Mouse (Mus musculus): ENCODE measurements around the gene Cldn18. TPM values are rescaled to one million over a fixed set of nuclear protein-coding genes. Genes with fewer than 3 reads are reported as not detected.

The Cldn18 gene
- polyA plus RNA-seq, 1 experiment: not detected

GRCm38 (mm10) chr9:99689796-99690195, 27.3 kb downstream of the Cldn18 start:
- Histone ChIP-seq H3K4me1 (ENCODE audit: control insufficient read depth, insufficient read depth, low read length) (no peaks in the 10 kb centered on the region), H3K4me3 (ENCODE audit: insufficient read depth, low read length) (no peak overlapping the region), H3K27ac (ENCODE audit: insufficient read depth, low read length) (no peak overlapping the region)
- no peak for TF ChIP-seq POLR2A (IDR thresholded peaks at IDR 0.05; ENCODE audit: low read depth, low read length)
- TF ChIP-seq CTCF (IDR thresholded peaks at IDR 0.05; ENCODE audit: borderline replicate concordance, insufficient read depth, low read length): no peak

DNA sequence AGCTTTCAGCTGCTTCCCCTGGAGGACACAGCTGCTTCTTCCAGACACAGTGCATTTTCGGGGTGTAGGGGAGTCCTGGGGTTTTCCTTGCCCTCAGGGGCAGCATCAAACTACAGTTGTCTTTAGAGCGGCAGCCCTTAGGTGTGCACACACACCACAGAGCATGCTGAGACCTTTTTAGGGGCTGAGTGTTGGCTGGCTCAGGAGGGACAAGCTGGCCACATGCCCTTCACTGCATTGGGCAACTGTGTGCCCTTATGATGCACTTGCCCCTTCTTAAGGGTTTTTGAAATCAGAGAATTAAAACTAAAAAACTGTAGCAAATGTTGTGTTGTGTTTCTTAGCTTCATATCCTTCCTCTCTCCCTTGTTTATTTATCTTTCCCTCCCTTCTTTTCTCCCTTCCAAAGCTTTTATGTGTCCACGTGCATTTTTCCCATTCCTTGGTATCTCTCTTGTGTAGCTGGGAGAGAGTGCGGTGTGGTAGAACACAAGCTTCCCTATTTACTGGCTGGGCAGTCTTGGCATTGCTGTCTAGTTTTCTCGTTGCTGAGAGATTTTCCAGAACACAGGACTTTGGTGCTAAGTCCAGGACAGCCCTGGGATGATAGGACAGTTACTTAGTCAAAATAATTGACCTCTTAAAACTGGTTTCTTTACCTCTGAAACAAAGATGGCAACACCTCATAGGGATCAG, 31.4 kb downstream of the Cldn18 start:
- TF ChIP-seq POLR2A (IDR thresholded peaks at IDR 0.05; ENCODE audit: low read depth, low read length) (no peak), CTCF (IDR thresholded peaks at IDR 0.05; ENCODE audit: borderline replicate concordance, insufficient read depth, low read length) (no peak)
- no peaks in the 10 kb centered on the region for H3K4me1 ChIP-seq (ENCODE audit: control insufficient read depth, insufficient read depth, low read length)
- H3K27ac ChIP-seq (ENCODE audit: insufficient read depth, low read length): no peak overlapping the region
- H3K4me3 ChIP-seq (ENCODE audit: insufficient read depth, low read length): no peak overlapping the region

- Histone ChIP-seq H3K4me1 (ENCODE audit: control insufficient read depth, insufficient read depth, low read length) (no peaks in the 10 kb centered on the region), H3K4me3 (ENCODE audit: insufficient read depth, low read length) (no peak overlapping the region), H3K27ac (ENCODE audit: insufficient read depth, low read length) (no peak overlapping the region)
- TF ChIP-seq CTCF (IDR thresholded peaks at IDR 0.05; ENCODE audit: borderline replicate concordance, insufficient read depth, low read length): no peak
- no peak for TF ChIP-seq POLR2A (IDR thresholded peaks at IDR 0.05; ENCODE audit: low read depth, low read length)
These were observed 32.0 kb downstream of the Cldn18 start for GRCm38 (mm10) chr9:99685061-99685521.

DNA sequence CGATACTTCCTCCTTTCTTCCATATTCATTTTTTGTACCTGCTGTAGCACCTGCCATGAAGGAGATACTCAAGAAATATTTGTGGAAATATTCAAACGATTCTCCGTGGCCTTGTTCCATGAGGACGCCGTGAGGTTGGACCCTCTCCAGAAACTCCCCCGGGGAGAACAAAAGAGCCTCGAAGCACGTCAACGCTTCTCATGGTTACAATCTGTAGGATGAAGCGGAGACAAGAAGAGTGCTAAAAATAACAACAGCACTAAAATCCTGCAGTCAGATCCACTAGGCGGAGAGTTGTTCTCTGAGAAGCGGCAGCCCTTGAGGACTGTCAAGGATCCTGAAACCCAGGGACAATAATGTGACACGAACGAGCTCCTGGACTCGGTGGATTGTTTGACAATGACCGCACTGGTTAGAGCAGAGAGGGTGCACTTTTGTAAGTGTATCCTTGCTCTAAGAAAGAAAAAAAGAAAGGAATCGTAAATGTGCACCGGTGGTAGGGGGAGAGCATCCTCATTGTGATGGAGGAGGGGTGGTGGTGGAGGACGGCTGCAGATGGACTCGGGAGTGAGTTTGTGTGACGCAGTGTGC, 35.0 kb downstream of the Cldn18 start:
- Histone ChIP-seq H3K4me1 (ENCODE audit: control insufficient read depth, insufficient read depth, low read length) (no peaks in the 10 kb centered on the region), H3K27ac (ENCODE audit: insufficient read depth, low read length) (no peak overlapping the region), H3K4me3 (ENCODE audit: insufficient read depth, low read length) (no peak overlapping the region)
- TF ChIP-seq POLR2A (IDR thresholded peaks at IDR 0.05; ENCODE audit: low read depth, low read length) (no peak), CTCF (IDR thresholded peaks at IDR 0.05; ENCODE audit: borderline replicate concordance, insufficient read depth, low read length) (no peak)

- TF ChIP-seq POLR2A (IDR thresholded peaks at IDR 0.05; ENCODE audit: low read depth, low read length): no peak
- no peak for TF ChIP-seq CTCF (IDR thresholded peaks at IDR 0.05; ENCODE audit: borderline replicate concordance, insufficient read depth, low read length)
- Histone ChIP-seq H3K27ac (ENCODE audit: insufficient read depth, low read length) (no peak overlapping the region), H3K4me1 (ENCODE audit: control insufficient read depth, insufficient read depth, low read length) (no peaks in the 10 kb centered on the region), H3K4me3 (ENCODE audit: insufficient read depth, low read length) (no peak overlapping the region)
These were observed 41.4 kb downstream of the Cldn18 start for GRCm38 (mm10) chr9:99675714-99676113.

DNA sequence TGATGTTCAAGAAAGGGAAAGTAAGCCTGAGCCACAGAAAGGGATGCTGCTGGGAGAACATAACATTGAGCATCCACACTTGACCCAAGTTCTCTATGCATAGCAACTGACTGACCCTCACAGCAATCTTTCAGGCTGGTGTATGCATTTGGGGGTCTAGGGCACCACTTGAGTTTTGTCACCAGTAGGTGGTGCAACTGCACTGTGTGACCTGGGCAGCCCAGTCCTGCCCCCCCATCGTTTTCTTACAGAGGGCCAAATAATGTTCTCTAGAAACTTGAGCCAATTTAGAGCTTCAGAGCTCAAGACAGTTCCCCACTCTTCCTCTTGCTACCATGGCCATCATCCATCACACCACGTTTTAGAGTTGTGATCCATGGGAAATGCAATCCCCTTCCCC, 45.5 kb downstream of the Cldn18 start:
- Histone ChIP-seq H3K4me1 (ENCODE audit: control insufficient read depth, insufficient read depth, low read length) (no peaks in the 10 kb centered on the region), H3K4me3 (ENCODE audit: insufficient read depth, low read length) (no peak overlapping the region), H3K27ac (ENCODE audit: insufficient read depth, low read length) (no peak overlapping the region)
- no peak for TF ChIP-seq POLR2A (IDR thresholded peaks at IDR 0.05; ENCODE audit: low read depth, low read length)
- TF ChIP-seq CTCF (IDR thresholded peaks at IDR 0.05; ENCODE audit: borderline replicate concordance, insufficient read depth, low read length): peak; percentile 40; the same call in 1 of the 2 replicates

DNA sequence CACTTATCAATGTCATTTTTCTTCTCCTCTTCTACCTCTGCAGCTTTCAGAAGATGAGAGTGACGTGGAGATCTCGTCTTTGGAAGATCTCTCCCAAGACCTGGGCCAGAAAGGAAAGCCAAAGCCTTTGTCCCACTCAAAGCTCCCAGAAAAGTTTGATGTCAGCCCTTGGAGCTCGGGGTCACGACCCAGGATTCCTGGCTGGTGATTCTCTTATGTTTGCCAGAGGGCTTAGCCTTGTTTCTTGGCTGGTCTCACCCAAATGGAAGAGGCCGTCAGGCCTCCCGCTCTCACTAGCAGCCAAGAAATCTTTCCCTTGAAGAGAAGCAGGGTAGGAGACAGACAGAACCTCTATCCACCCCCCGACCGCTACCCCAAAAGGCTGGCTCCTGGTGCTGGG, 49.5 kb downstream of the Cldn18 start:
- H3K4me3 ChIP-seq (ENCODE audit: insufficient read depth, low read length): no peak overlapping the region
- H3K4me1 ChIP-seq (ENCODE audit: control insufficient read depth, insufficient read depth, low read length): no peaks in the 10 kb centered on the region
- TF ChIP-seq POLR2A (IDR thresholded peaks at IDR 0.05; ENCODE audit: low read depth, low read length) (no peak), CTCF (IDR thresholded peaks at IDR 0.05; ENCODE audit: borderline replicate concordance, insufficient read depth, low read length) (no peak)
- H3K27ac ChIP-seq (ENCODE audit: insufficient read depth, low read length): no peak overlapping the region

DNA sequence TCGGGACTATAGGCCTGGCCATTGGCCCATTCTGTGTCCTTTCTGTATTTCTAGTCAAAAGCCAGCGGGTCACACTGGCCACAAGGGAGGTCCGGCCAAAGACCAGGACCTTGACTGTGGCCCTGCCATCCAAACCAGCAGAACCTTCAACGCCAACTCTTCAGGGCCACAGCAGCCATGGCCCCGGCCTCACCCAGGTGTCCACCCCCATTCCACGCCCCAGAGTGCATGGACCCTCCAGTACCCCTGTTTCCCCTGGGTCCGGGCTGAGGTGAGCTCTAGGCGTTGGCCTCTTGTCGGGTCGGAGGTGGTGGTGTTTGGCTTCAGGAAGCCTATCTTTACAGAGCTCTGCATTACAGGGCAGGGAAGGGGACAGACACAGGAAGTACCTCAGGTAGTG, 54.2 kb downstream of the Cldn18 start:
- Histone ChIP-seq H3K27ac (ENCODE audit: insufficient read depth, low read length) (no peak overlapping the region), H3K4me3 (ENCODE audit: insufficient read depth, low read length) (no peak overlapping the region), H3K4me1 (ENCODE audit: control insufficient read depth, insufficient read depth, low read length) (no peaks in the 10 kb centered on the region)
- TF ChIP-seq CTCF (IDR thresholded peaks at IDR 0.05; ENCODE audit: borderline replicate concordance, insufficient read depth, low read length): no peak
- TF ChIP-seq POLR2A (IDR thresholded peaks at IDR 0.05; ENCODE audit: low read depth, low read length): no peak

- H3K27ac ChIP-seq (ENCODE audit: insufficient read depth, low read length): no peak overlapping the region
- H3K4me3 ChIP-seq (ENCODE audit: insufficient read depth, low read length): no peak overlapping the region
- TF ChIP-seq POLR2A (IDR thresholded peaks at IDR 0.05; ENCODE audit: low read depth, low read length): no peak
- TF ChIP-seq CTCF (IDR thresholded peaks at IDR 0.05; ENCODE audit: borderline replicate concordance, insufficient read depth, low read length): peak; percentile 37; the same call in 1 of the 2 replicates
- no peaks in the 10 kb centered on the region for H3K4me1 ChIP-seq (ENCODE audit: control insufficient read depth, insufficient read depth, low read length)
These were observed 54.7 kb downstream of the Cldn18 start for GRCm38 (mm10) chr9:99662406-99662805.

GRCm38 (mm10) chr9:99661606-99662166, 55.4 kb downstream of the Cldn18 start:
- TF ChIP-seq POLR2A (IDR thresholded peaks at IDR 0.05; ENCODE audit: low read depth, low read length) (no peak), CTCF (IDR thresholded peaks at IDR 0.05; ENCODE audit: borderline replicate concordance, insufficient read depth, low read length) (no peak)
- no peak overlapping the region for H3K27ac ChIP-seq (ENCODE audit: insufficient read depth, low read length)
- H3K4me3 ChIP-seq (ENCODE audit: insufficient read depth, low read length): no peak overlapping the region
- no peaks in the 10 kb centered on the region for H3K4me1 ChIP-seq (ENCODE audit: control insufficient read depth, insufficient read depth, low read length)
